Mouse (Mus musculus): Measurements from ENCODE around the gene Dpyd.

GRCm38 (mm10) chr3:118875871-118876270 is 313.9 kb downstream of the Dpyd start:
- TF ChIP-seq EP300 (IDR thresholded peaks at IDR 0.05; ENCODE audit: low read depth) (no peak), CTCF (IDR thresholded peaks at IDR 0.05; ENCODE audit: low read depth) (no peak)
